Comparison of ENCODE assay signal across 27 mouse cellular contexts in the genomic region with DNA sequence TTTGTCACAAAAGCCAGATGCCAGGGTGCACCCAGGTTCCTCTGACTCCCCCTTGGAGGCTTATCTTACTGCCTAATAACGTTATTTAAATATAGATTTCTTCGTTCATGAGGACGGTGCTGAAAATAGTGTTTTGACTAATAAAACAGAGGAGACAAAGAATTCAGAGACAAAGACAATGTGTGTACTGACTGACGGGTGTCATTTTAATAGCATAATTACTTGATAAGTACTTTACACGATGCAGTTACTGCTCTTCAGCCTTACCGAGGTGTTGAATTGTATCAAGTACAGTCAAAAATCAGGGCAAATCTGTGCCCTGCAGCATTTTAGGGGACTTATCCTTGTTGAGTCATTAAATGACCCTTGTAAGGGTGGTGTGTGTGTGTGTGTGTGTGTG.
"Had no signal": no experiment of that assay in that cellular context is flagged by ENCODE, and none has a peak within 500 bp of the region (broad histone marks: within the 10 kb centered on the region; RNA-seq: fewer than 3 reads in every experiment).

No protein-coding gene starts in this region.

- H3K9ac ChIP-seq: hindbrain, embryonic 12.5 days; hindbrain, embryonic 14.5 days; intestine, embryonic 15.5 days; limb, embryonic 12.5 days; liver, embryonic 13.5 days; liver, embryonic 15.5 days had no signal

- ATAC-seq: hindbrain, embryonic 16.5 days; inflammation-experienced regulatory T-cells, adult 6 months; intestine, embryonic 15.5 days; intestine, postnatal 0 days had no signal

- H3K4me2 ChIP-seq: heart, embryonic 11.5 days; hindbrain, embryonic 12.5 days; hindbrain, embryonic 14.5 days; intestine, embryonic 15.5 days; limb, embryonic 12.5 days; liver, embryonic 11.5 days; liver, embryonic 13.5 days; liver, embryonic 15.5 days had no signal

- H3K4me3 ChIP-seq: gastrocnemius, adult 2 months; heart, adult 2 months; hindbrain, embryonic 10.5 days; hindbrain, embryonic 12.5 days; intestine, embryonic 15.5 days; layer of hippocampus, adult 2 months; left cerebral cortex, adult 2 months; limb, embryonic 10.5 days; limb, embryonic 12.5 days; liver, embryonic 13.5 days; liver, embryonic 15.5 days had no signal

- DNase-seq: gastrocnemius, adult 2 months; gastrocnemius, postnatal 10 days; gastrocnemius, postnatal 25 days; heart, adult 2 months; heart, postnatal 10 days; heart, postnatal 4 days; kidney, adult 18-20 months; kidney, adult 8-10 months; kidney, postnatal 10 days; kidney, postnatal 25 days; kidney, postnatal 4 days; liver; liver, embryonic 13.5 days had no signal

- H3K27me3 ChIP-seq: hindbrain, embryonic 12.5 days; intestine, embryonic 15.5 days; limb, embryonic 12.5 days; liver, embryonic 13.5 days; liver, embryonic 15.5 days had no signal

- H3K4me1 ChIP-seq: hindbrain, embryonic 10.5 days; hindbrain, embryonic 12.5 days; intestine, embryonic 15.5 days; limb, embryonic 10.5 days; limb, embryonic 12.5 days; liver, embryonic 13.5 days; liver, embryonic 15.5 days had no signal

- H3K27ac ChIP-seq: gastrocnemius, adult 2 months; heart, adult 2 months; hindbrain, embryonic 10.5 days; hindbrain, embryonic 12.5 days; hindbrain, embryonic 14.5 days; intestine, embryonic 15.5 days; layer of hippocampus, adult 2 months; left cerebral cortex, adult 2 months; limb, embryonic 10.5 days; limb, embryonic 12.5 days; liver, embryonic 13.5 days; liver, embryonic 15.5 days had no signal

- H3K36me3 ChIP-seq: hindbrain, embryonic 10.5 days; hindbrain, embryonic 12.5 days; intestine, embryonic 15.5 days; limb, embryonic 10.5 days; limb, embryonic 12.5 days; liver, embryonic 13.5 days; liver, embryonic 15.5 days had no signal

- H3K9me3 ChIP-seq: intestine, embryonic 15.5 days; limb, embryonic 10.5 days; liver, embryonic 13.5 days; liver, embryonic 15.5 days had no signal
